Mouse (Mus musculus) heart, embryonic 12.5 days (tissue): ENCODE results near the gene Polr2l. TPM values are rescaled to one million over a fixed set of nuclear protein-coding genes. Genes with fewer than 3 reads are reported as not detected.

ENCODE experiments used
- ATAC-seq: fragments of 200-750 bp; cut with Nextera tagmentation; 2 replicates; pipeline ENCODE4 v1.8.0; 2017; ENCODE audit warnings: moderate TSS enrichment, moderate library complexity; ENCODE audit not compliant: insufficient number of reproducible peaks, low FRiP score
- H3K27ac ChIP-seq: fragments of 300-500 bp; sonication (generic); 2 replicates; pipeline ENCODE4 v1.5.1; 2016; ENCODE audit warnings: mild to moderate bottlenecking, moderate library complexity; ENCODE audit not compliant: poor library complexity, severe bottlenecking
- H3K27me3 ChIP-seq: fragments of 300-500 bp; sonication (generic); replicated peaks from 2 replicates; pipeline ENCODE4 v1.6.1; 2016; ENCODE audit warnings: mild to moderate bottlenecking, moderate library complexity
- H3K36me3 ChIP-seq: fragments of 300-500 bp; sonication (generic); 2 replicates; pipeline ENCODE4 v1.6.1; 2016; ENCODE audit warnings: mild to moderate bottlenecking, moderate library complexity
- H3K4me1 ChIP-seq: fragments of 300-500 bp; sonication (generic); replicated peaks from 2 replicates; pipeline ENCODE4 v1.6.1; 2016; ENCODE audit warnings: mild to moderate bottlenecking
- H3K4me2 ChIP-seq: fragments of 300-500 bp; sonication (generic); 2 replicates; pipeline ENCODE4 v1.6.1; 2016; ENCODE audit warnings: mild to moderate bottlenecking, moderate library complexity
- H3K4me3 ChIP-seq: fragments of 300-500 bp; sonication (generic); 2 replicates; pipeline ENCODE4 v1.5.1; 2016; ENCODE audit warnings: mild to moderate bottlenecking
- H3K9ac ChIP-seq: fragments of 300-500 bp; sonication (generic); 2 replicates; pipeline ENCODE4 v1.6.1; 2016; ENCODE audit warnings: mild to moderate bottlenecking, moderate library complexity
- H3K9me3 ChIP-seq: fragments of 300-500 bp; sonication (generic); replicated peaks from 2 replicates; pipeline ENCODE4 v1.6.1; 2016; ENCODE audit warnings: mild to moderate bottlenecking, moderate library complexity
- WGBS: fragments of 180-500 bp; shearing (Covaris S2); methylation state at CpG from one replicate; pipeline ENCODE4 v1.1.7; 2016; 5-methylcytosine and 5-hydroxymethylcytosine counted together
- polyA plus RNA-seq: library from polyadenylated mRNA; unstranded; fragments of >200 nt; fragmentation: Nextera tagmentation; extraction: Ambion mirVana; gene quantifications from 2 replicates; pipeline ENCODE4 v1.2.1, GENCODE M21; 2016

Gene Polr2l
- polyA plus RNA-seq, 1 experiment from 2014 or later, result 64.7 TPM

DNA sequence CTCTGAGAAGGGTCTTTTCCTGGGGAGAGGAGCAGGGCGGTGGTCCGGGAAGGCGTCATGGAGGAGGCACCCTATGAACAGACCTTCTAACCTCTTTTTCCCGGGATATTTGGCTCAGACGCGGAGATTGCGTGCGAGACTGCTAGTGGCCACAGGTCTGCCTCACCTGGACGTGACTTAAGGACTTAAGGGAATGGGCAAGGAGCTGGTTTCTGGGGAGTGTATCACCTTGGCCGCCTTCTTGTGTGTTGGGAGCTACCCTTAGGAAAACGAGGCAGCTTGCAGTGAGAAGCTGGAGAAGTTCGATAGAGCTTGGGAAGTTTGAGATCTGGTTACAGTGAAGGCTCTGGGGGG is 850 bp upstream of the Polr2l start:
- Histone ChIP-seq H3K4me3 (peak overlapping the region; percentile 80), H3K9ac (peak overlapping the region; percentile 83), H3K4me1 (peaks cover 54% of the 10 kb centered on the region), H3K27me3 (no peaks in the 10 kb centered on the region), H3K4me2 (peak overlapping the region; percentile 84), H3K27ac (peak overlapping the region; percentile 93), H3K36me3 (peaks cover 19% of the 10 kb centered on the region), H3K9me3 (no peaks in the 10 kb centered on the region)
- WGBS, result under 1% methylated on average over 12 of the region's 12 CpGs
- ATAC-seq, result 0 out of 2 replicates have a peak, but pooled peaks have one; percentile 10

GRCm38 (mm10) chr7:141474160-141474559 is 772 bp downstream of the Polr2l start:
- peak overlapping the region; percentile 83 for H3K9ac ChIP-seq
- H3K4me3 ChIP-seq, result peak overlapping the region; percentile 80
- no peaks in the 10 kb centered on the region for H3K27me3 ChIP-seq
- H3K9me3 ChIP-seq, result no peaks in the 10 kb centered on the region
- peaks cover 60% of the 10 kb centered on the region for H3K4me1 ChIP-seq
- no peak overlapping the region for H3K27ac ChIP-seq
- peaks cover 35% of the 10 kb centered on the region for H3K36me3 ChIP-seq
- no peak for ATAC-seq
- WGBS, result 9% methylated on average over 5 of the region's 5 CpGs
- peak overlapping the region; percentile 84 for H3K4me2 ChIP-seq

- WGBS, result 85% methylated on average over 6 of the region's 6 CpGs
- ATAC-seq, result no peak
- H3K4me1 ChIP-seq, result peaks cover 62% of the 10 kb centered on the region
- H3K27ac ChIP-seq, result no peak overlapping the region
- no peaks in the 10 kb centered on the region for H3K9me3 ChIP-seq
- H3K36me3 ChIP-seq, result peaks cover 36% of the 10 kb centered on the region
- H3K27me3 ChIP-seq, result no peaks in the 10 kb centered on the region
- no peak overlapping the region for H3K4me3 ChIP-seq
- H3K4me2 ChIP-seq, result no peak overlapping the region
- H3K9ac ChIP-seq, result no peak overlapping the region
These were observed 2.2 kb downstream of the Polr2l start for GRCm38 (mm10) chr7:141472763-141473162.

DNA sequence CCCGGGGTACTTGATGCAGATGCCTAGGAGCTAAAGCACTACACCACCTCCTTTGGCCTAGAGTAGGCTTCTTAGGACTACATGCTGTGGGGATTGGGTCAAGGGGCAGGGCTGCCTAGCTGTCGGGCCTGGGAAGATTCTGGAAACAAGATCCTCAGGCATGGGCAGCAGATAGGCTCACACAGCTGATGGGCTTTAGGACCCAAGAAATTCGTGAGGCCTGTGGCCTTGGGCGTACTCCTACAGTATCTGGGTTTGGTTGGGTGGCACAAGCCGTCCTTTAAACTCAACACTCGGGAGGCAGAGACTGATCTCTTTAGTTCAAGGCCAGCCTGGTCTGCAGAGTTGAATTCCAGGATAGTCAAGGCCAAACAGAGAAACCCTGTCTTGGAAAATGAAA is 2.7 kb downstream of the Polr2l start:
- peaks cover 57% of the 10 kb centered on the region for H3K4me1 ChIP-seq
- 76% methylated on average over 6 of the region's 6 CpGs for WGBS

GRCm38 (mm10) chr7:141471236-141471635 is 3.7 kb downstream of the Polr2l start:
- H3K27ac ChIP-seq, result peak overlapping the region; percentile 8; the same call in 1 of the 2 replicates
- WGBS, result 93% methylated on average over 1 of the region's 1 CpGs
- H3K4me1 ChIP-seq, result peaks cover 54% of the 10 kb centered on the region

More for the DNA sequence above, 2.7 kb downstream of the Polr2l start:
- Histone ChIP-seq H3K4me3 (no peak overlapping the region), H3K9me3 (no peaks in the 10 kb centered on the region), H3K4me2 (no peak overlapping the region), H3K9ac (no peak overlapping the region), H3K27ac (no peak overlapping the region), H3K36me3 (peaks cover 36% of the 10 kb centered on the region), H3K27me3 (no peaks in the 10 kb centered on the region)
- no peak for ATAC-seq

GRCm38 (mm10) chr7:141470637-141470944 is 4.3 kb downstream of the Polr2l start:
- peaks cover 6% of the 10 kb centered on the region for H3K27me3 ChIP-seq
- H3K9me3 ChIP-seq, result no peaks in the 10 kb centered on the region
- H3K4me2 ChIP-seq, result no peak overlapping the region
- no peak overlapping the region for H3K4me3 ChIP-seq
- H3K4me1 ChIP-seq, result peaks cover 53% of the 10 kb centered on the region
- H3K27ac ChIP-seq, result no peak overlapping the region
- 92% methylated on average over 10 of the region's 10 CpGs for WGBS
- ATAC-seq, result no peak
- no peak overlapping the region for H3K9ac ChIP-seq
- H3K36me3 ChIP-seq, result peaks cover 36% of the 10 kb centered on the region

More at GRCm38 (mm10) chr7:141471236-141471635, 3.7 kb downstream of the Polr2l start:
- Histone ChIP-seq H3K36me3 (peaks cover 36% of the 10 kb centered on the region), H3K9ac (no peak overlapping the region), H3K27me3 (no peaks in the 10 kb centered on the region), H3K4me3 (no peak overlapping the region), H3K9me3 (no peaks in the 10 kb centered on the region), H3K4me2 (no peak overlapping the region)
- no peak for ATAC-seq

- Histone ChIP-seq H3K9me3 (no peaks in the 10 kb centered on the region), H3K36me3 (peaks cover 36% of the 10 kb centered on the region), H3K27me3 (peaks cover 11% of the 10 kb centered on the region), H3K27ac (peak overlapping the region; percentile 99; the same call in 1 of the 2 replicates), H3K4me2 (peak overlapping the region; percentile 93; the same call in 1 of the 2 replicates), H3K4me1 (peaks cover 57% of the 10 kb centered on the region), H3K9ac (peak overlapping the region; percentile 87), H3K4me3 (0 out of 2 replicates have a peak overlapping the region, but pooled peaks have one; percentile 73)
- 84% methylated on average over 18 of the region's 18 CpGs for WGBS
- no peak for ATAC-seq
These were observed 4.9 kb downstream of the Polr2l start for GRCm38 (mm10) chr7:141469901-141470636.

DNA sequence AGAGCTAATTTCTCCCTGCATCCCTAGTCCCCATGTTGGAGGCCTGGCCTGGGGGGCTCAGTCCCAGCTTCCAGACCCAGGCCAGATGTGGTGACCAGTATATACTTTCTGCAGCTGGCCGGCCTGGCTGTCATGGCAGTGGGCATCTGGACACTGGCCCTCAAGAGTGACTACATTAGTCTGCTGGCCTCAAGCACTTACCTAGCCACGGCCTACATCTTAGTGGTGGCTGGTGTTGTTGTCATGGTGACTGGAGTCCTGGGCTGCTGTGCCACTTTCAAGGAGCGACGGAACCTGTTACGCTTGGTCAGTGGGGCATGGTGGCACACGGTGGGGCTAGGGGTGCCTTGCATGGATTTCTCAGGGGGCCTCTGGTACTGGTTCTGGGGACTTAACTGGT is 5.6 kb downstream of the Polr2l start:
- H3K36me3 ChIP-seq, result peaks cover 36% of the 10 kb centered on the region
- peak overlapping the region; percentile 99 for H3K27ac ChIP-seq
- H3K4me2 ChIP-seq, result peak overlapping the region; percentile 93
- H3K4me1 ChIP-seq, result peaks cover 64% of the 10 kb centered on the region
- H3K9ac ChIP-seq, result peak overlapping the region; percentile 87
- ATAC-seq, result no peak
- H3K27me3 ChIP-seq, result peaks cover 18% of the 10 kb centered on the region
- H3K9me3 ChIP-seq, result no peaks in the 10 kb centered on the region
- peak overlapping the region; percentile 73 for H3K4me3 ChIP-seq
- WGBS, result 86% methylated on average over 6 of the region's 6 CpGs

DNA sequence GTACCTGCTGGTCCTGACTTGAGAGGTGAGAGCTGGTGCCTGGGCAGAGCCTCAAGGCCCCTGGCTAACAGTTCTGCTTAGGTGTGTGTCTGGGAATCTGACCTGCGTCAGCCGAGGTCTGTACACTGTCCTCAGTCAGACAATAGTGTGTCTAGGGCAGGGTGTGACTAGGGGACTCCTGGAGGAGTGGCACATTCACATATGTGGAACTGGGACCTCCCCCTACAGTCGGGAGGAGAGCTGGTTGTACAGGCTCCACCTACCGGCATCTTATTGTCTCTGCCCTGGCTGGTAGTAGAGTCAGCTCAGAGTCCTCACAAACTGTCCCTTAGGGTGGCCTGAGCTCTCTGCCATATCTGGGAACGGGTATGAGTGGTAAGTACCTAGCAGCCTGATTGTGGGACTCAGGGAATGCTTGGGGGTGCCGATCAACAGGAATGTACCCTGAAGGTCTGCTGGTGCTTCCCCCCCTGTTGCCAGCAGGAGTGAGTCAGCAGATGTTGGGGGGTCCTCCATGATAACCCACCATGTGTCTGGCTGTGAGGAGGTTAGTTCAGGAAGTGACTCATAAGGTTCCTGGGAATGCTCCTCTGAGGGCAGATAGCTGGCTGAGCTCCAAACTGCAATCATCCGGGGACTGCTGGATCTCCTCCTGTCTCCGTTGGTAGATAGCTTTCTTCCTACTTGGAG is 6.3 kb downstream of the Polr2l start:
- peaks cover 25% of the 10 kb centered on the region for H3K27me3 ChIP-seq
- H3K4me1 ChIP-seq, result peaks cover 64% of the 10 kb centered on the region
- no peaks in the 10 kb centered on the region for H3K9me3 ChIP-seq
- H3K9ac ChIP-seq, result peak overlapping the region; percentile 87
- H3K4me3 ChIP-seq, result peak overlapping the region; percentile 73
- H3K27ac ChIP-seq, result peak overlapping the region; percentile 99
- H3K36me3 ChIP-seq, result peaks cover 36% of the 10 kb centered on the region
- 1% methylated on average over 8 of the region's 8 CpGs for WGBS
- H3K4me2 ChIP-seq, result peak overlapping the region; percentile 93
- ATAC-seq, result peak; percentile 77

GRCm38 (mm10) chr7:141468164-141468521 is 6.8 kb downstream of the Polr2l start:
- H3K36me3 ChIP-seq, result peaks cover 36% of the 10 kb centered on the region
- H3K4me3 ChIP-seq, result peak overlapping the region; percentile 73
- 8% methylated on average over 5 of the region's 5 CpGs for WGBS
- peaks cover 64% of the 10 kb centered on the region for H3K4me1 ChIP-seq
- peak overlapping the region; percentile 99 for H3K27ac ChIP-seq
- peaks cover 30% of the 10 kb centered on the region for H3K27me3 ChIP-seq
- no peaks in the 10 kb centered on the region for H3K9me3 ChIP-seq
- ATAC-seq, result no peak
- peak overlapping the region; percentile 87 for H3K9ac ChIP-seq
- peak overlapping the region; percentile 93 for H3K4me2 ChIP-seq

- peaks cover 66% of the 10 kb centered on the region for H3K4me1 ChIP-seq
These were observed 7.5 kb downstream of the Polr2l start, which contains the start of gene Cd151 for GRCm38 (mm10) chr7:141467230-141468030. Gene Cd151, plus strand, starts transcription at chr7:141467392.

More at GRCm38 (mm10) chr7:141467230-141468030, 7.5 kb downstream of the Polr2l start, which contains the start of gene Cd151:
- under 1% methylated on average over 52 of the region's 52 CpGs for WGBS
- peak; percentile 87 for ATAC-seq
- H3K9me3 ChIP-seq, result no peaks in the 10 kb centered on the region
- H3K4me3 ChIP-seq, result peak within 1 kb of the TSS; percentile 73
- peak within 1 kb of the TSS; percentile 93 for H3K4me2 ChIP-seq
- peak within 1 kb of the TSS; percentile 99 for H3K27ac ChIP-seq
- H3K27me3 ChIP-seq, result peaks cover 36% of the 10 kb centered on the region
- H3K9ac ChIP-seq, result peak within 1 kb of the TSS; percentile 87
- H3K36me3 ChIP-seq, result peaks cover 31% of the 10 kb centered on the region
